Mouse (Mus musculus) fibroblast of lung, adult 2 months (primary cell): ENCODE results near the gene 1600002K03Rik.

Experiments
- DNase-seq: peaks from one replicate; pipeline ENCODE4 v3.0.0-alpha.2; 2011; ENCODE audit warnings: low read depth

1600002K03Rik gene

GRCm38 (mm10) chr10:80167460-80168037 lies 5.2 kb upstream of the 1600002K03Rik start:
- peak; percentile 95 for DNase-seq

- peak; percentile 84 for DNase-seq
These were observed 4.6 kb upstream of the 1600002K03Rik start for GRCm38 (mm10) chr10:80168038-80168661.

- DNase-seq: no peak
These were observed 3.7 kb upstream of the 1600002K03Rik start for GRCm38 (mm10) chr10:80169070-80169469.

GRCm38 (mm10) chr10:80169651-80170050 lies 3.1 kb upstream of the 1600002K03Rik start:
- DNase-seq: no peak

- DNase-seq: no peak
These were observed 2.7 kb upstream of the 1600002K03Rik start for GRCm38 (mm10) chr10:80170052-80170451.

- DNase-seq: no peak
These were observed 2.1 kb upstream of the 1600002K03Rik start for GRCm38 (mm10) chr10:80170601-80171021.

- DNase-seq: no peak
These were observed 1.5 kb upstream of the 1600002K03Rik start for GRCm38 (mm10) chr10:80171252-80171651.

GRCm38 (mm10) chr10:80171760-80172526 lies 801 bp upstream of the 1600002K03Rik start:
- DNase-seq: no peak

- no peak for DNase-seq
These were observed 614 bp downstream of the 1600002K03Rik start for GRCm38 (mm10) chr10:80173358-80173757.

- no peak for DNase-seq
These were observed 1.4 kb downstream of the 1600002K03Rik start for GRCm38 (mm10) chr10:80173955-80174640.

- DNase-seq: no peak
These were observed 2.0 kb downstream of the 1600002K03Rik start for GRCm38 (mm10) chr10:80174705-80175104.

- DNase-seq: no peak
These were observed 3.0 kb downstream of the 1600002K03Rik start for GRCm38 (mm10) chr10:80175536-80176269.

GRCm38 (mm10) chr10:80176270-80176834 lies 3.6 kb downstream of the 1600002K03Rik start:
- DNase-seq: no peak

GRCm38 (mm10) chr10:80177441-80178279 lies 4.9 kb downstream of the 1600002K03Rik start:
- DNase-seq: no peak

- no peak for DNase-seq
These were observed 6.6 kb downstream of the 1600002K03Rik start, which contains the start of gene Efna2 for GRCm38 (mm10) chr10:80179068-80180051. Gene Efna2, plus strand, starts transcription at chr10:80179482.

- DNase-seq: no peak
These were observed 7.5 kb downstream of the 1600002K03Rik start for GRCm38 (mm10) chr10:80180288-80180687.

GRCm38 (mm10) chr10:80180823-80181222 lies 8.1 kb downstream of the 1600002K03Rik start:
- no peak for DNase-seq

GRCm38 (mm10) chr10:80182547-80182946 lies 9.8 kb downstream of the 1600002K03Rik start:
- no peak for DNase-seq

GRCm38 (mm10) chr10:80186649-80187048 lies 13.9 kb downstream of the 1600002K03Rik start:
- no peak for DNase-seq
